In genomic region chr4:148220656-148221055, GRCm38 (mm10) we compare ENCODE assay signal across 25 mouse cellular contexts.
DNase-seq lines count a peak whose midpoint lies in the region; ATAC-seq lines count a peak whose summit lies in the region.
"Had no signal": no experiment of that assay in that cellular context is flagged by ENCODE, and none has a peak within 500 bp of the region (broad histone marks: within the 10 kb centered on the region; RNA-seq: fewer than 3 reads in every experiment).

No protein-coding gene starts in this region.

- no peak for DNase-seq in hindbrain, embryonic 11.5 days (ENCODE audit: low spot score)
- no peak for DNase-seq in hindbrain, embryonic 10.5 days (ENCODE audit: low spot score)
- no peak for DNase-seq in midbrain, embryonic 11.5 days (ENCODE audit: low spot score, missing footprints)
- no peak for DNase-seq in hindbrain, embryonic 14.5 days (ENCODE audit: low spot score)
- DNase-seq in adipocyte (ENCODE audit: low spot score), result no peak
- no peak for DNase-seq in urinary bladder, postnatal 10 days (ENCODE audit: low spot score)
- DNase-seq: adrenal gland, postnatal 10 days; B cell, adult 2 months; cerebellum, adult 2 months; gastrocnemius, postnatal 36 days; heart, adult 2 months; kidney, adult 18-20 months; kidney, postnatal 36 days; layer of hippocampus, adult 9-11 months; liver, embryonic 13.5 days; lung, adult 2 months; right cerebral cortex, postnatal 25 days; thymus, postnatal 14 days had no signal

- peaks cover 2% of the 10 kb centered on the region; the same call in 1 of the 2 replicates for H3K27me3 ChIP-seq in hindbrain, embryonic 11.5 days (ENCODE audit: control insufficient read depth, insufficient read depth, low read length)
- H3K27me3 ChIP-seq in hindbrain, embryonic 10.5 days (ENCODE audit: insufficient read depth, poor library complexity, severe bottlenecking), result peaks cover 46% of the 10 kb centered on the region
- H3K27me3 ChIP-seq in midbrain, embryonic 13.5 days, result peaks cover 25% of the 10 kb centered on the region
- no peaks in the 10 kb centered on the region for H3K27me3 ChIP-seq in midbrain, embryonic 11.5 days (ENCODE audit: control insufficient read depth, insufficient read depth, low read length)
- peaks cover 3% of the 10 kb centered on the region; the same call in 1 of the 2 replicates for H3K27me3 ChIP-seq in hindbrain, embryonic 14.5 days (ENCODE audit: control insufficient read depth, insufficient read depth, low read length)

- H3K4me2 ChIP-seq in hindbrain, embryonic 11.5 days (replicated peaks; ENCODE audit: low read depth, low read length), result no peak overlapping the region
- H3K4me2 ChIP-seq in midbrain, embryonic 13.5 days (replicated peaks), result no peak overlapping the region
- H3K4me2 ChIP-seq in midbrain, embryonic 11.5 days, result no peak overlapping the region
- H3K4me2 ChIP-seq in hindbrain, embryonic 14.5 days (replicated peaks), result no peak overlapping the region
- H3K4me2 ChIP-seq: embryonic facial prominence, embryonic 12.5 days; forebrain, embryonic 13.5 days; liver, embryonic 13.5 days had no signal

- peak; percentile 48; the same call in 1 of the 2 replicates for ATAC-seq in hindbrain, embryonic 11.5 days (ENCODE audit: low FRiP score)
- 0 out of 2 replicates have a peak, but pooled peaks have one; percentile 19 for ATAC-seq in midbrain, embryonic 13.5 days
- ATAC-seq in midbrain, embryonic 11.5 days (ENCODE audit: low FRiP score), result no peak
- no peak for ATAC-seq in hindbrain, embryonic 14.5 days (ENCODE audit: low FRiP score)
- ATAC-seq: activated CD4-positive, CD25-positive, alpha-beta regulatory T cell, adult 4 months; forebrain, embryonic 13.5 days; inflammation-experienced regulatory T-cells, adult 6 months had no signal

- H3K4me3 ChIP-seq in hindbrain, embryonic 11.5 days (ENCODE audit: low read depth, low read length), result no peak overlapping the region
- no peak overlapping the region for H3K4me3 ChIP-seq in hindbrain, embryonic 10.5 days
- H3K4me3 ChIP-seq in midbrain, embryonic 13.5 days (replicated peaks), result no peak overlapping the region
- no peak overlapping the region for H3K4me3 ChIP-seq in midbrain, embryonic 11.5 days (ENCODE audit: low read depth, low read length)
- no peak overlapping the region for H3K4me3 ChIP-seq in hindbrain, embryonic 14.5 days (replicated peaks; ENCODE audit: low read length)
- H3K4me3 ChIP-seq: embryonic facial prominence, embryonic 12.5 days; forebrain, embryonic 13.5 days; heart, adult 2 months; left cerebral cortex, adult 2 months; liver, embryonic 13.5 days had no signal

- H3K36me3 ChIP-seq in hindbrain, embryonic 11.5 days (ENCODE audit: control insufficient read depth, insufficient read depth, low read length), result no peaks in the 10 kb centered on the region
- no peaks in the 10 kb centered on the region for H3K36me3 ChIP-seq in hindbrain, embryonic 10.5 days
- no peaks in the 10 kb centered on the region for H3K36me3 ChIP-seq in midbrain, embryonic 13.5 days
- H3K36me3 ChIP-seq in midbrain, embryonic 11.5 days (ENCODE audit: control insufficient read depth, insufficient read depth, low read length), result no peaks in the 10 kb centered on the region; the same call in 1 of the 2 replicates
- H3K36me3 ChIP-seq in hindbrain, embryonic 14.5 days (replicated peaks; ENCODE audit: control insufficient read depth, insufficient read depth), result no peaks in the 10 kb centered on the region
- H3K36me3 ChIP-seq: embryonic facial prominence, embryonic 12.5 days; G1E; liver, embryonic 13.5 days had no signal

- no peak overlapping the region for H3K9ac ChIP-seq in hindbrain, embryonic 11.5 days (ENCODE audit: low read depth, low read length)
- H3K9ac ChIP-seq in midbrain, embryonic 13.5 days (replicated peaks), result no peak overlapping the region
- no peak overlapping the region for H3K9ac ChIP-seq in midbrain, embryonic 11.5 days (ENCODE audit: low read length)
- no peak overlapping the region for H3K9ac ChIP-seq in hindbrain, embryonic 14.5 days
- H3K9ac ChIP-seq: embryonic facial prominence, embryonic 12.5 days; forebrain, embryonic 13.5 days; liver, embryonic 13.5 days had no signal

- H3K9me3 ChIP-seq in hindbrain, embryonic 11.5 days (ENCODE audit: control insufficient read depth, low read length), result no peaks in the 10 kb centered on the region
- no peaks in the 10 kb centered on the region for H3K9me3 ChIP-seq in hindbrain, embryonic 10.5 days
- H3K9me3 ChIP-seq in midbrain, embryonic 13.5 days, result no peaks in the 10 kb centered on the region
- no peaks in the 10 kb centered on the region for H3K9me3 ChIP-seq in midbrain, embryonic 11.5 days (ENCODE audit: control insufficient read depth, low read length)
- H3K9me3 ChIP-seq in hindbrain, embryonic 14.5 days (ENCODE audit: control insufficient read depth, low read length), result no peaks in the 10 kb centered on the region
- H3K9me3 ChIP-seq: embryonic facial prominence, embryonic 12.5 days; forebrain, embryonic 13.5 days; G1E; liver, embryonic 13.5 days had no signal

- H3K27ac ChIP-seq in hindbrain, embryonic 11.5 days (ENCODE audit: low read depth, low read length), result no peak overlapping the region
- no peak overlapping the region for H3K27ac ChIP-seq in hindbrain, embryonic 10.5 days
- 0 out of 2 replicates have a peak overlapping the region, but pooled peaks have one; percentile 26 for H3K27ac ChIP-seq in midbrain, embryonic 13.5 days
- no peak overlapping the region for H3K27ac ChIP-seq in midbrain, embryonic 11.5 days (ENCODE audit: low read depth, low read length)
- 0 out of 2 replicates have a peak overlapping the region, but pooled peaks have one; percentile 12 for H3K27ac ChIP-seq in hindbrain, embryonic 14.5 days
- H3K27ac ChIP-seq: embryonic facial prominence, embryonic 12.5 days; forebrain, embryonic 13.5 days; heart, adult 2 months; left cerebral cortex, adult 2 months; liver, embryonic 13.5 days had no signal

- WGBS in hindbrain, embryonic 11.5 days, result 5% methylated on average over 10 of the region's 10 CpGs
- WGBS in hindbrain, embryonic 10.5 days, result 6% methylated on average over 10 of the region's 10 CpGs
- 9% methylated on average over 10 of the region's 10 CpGs for WGBS in midbrain, embryonic 13.5 days
- WGBS in midbrain, embryonic 11.5 days, result 14% methylated on average over 10 of the region's 10 CpGs
- 6% methylated on average over 10 of the region's 10 CpGs for WGBS in hindbrain, embryonic 14.5 days

- no peaks in the 10 kb centered on the region; the same call in 1 of the 2 replicates for H3K4me1 ChIP-seq in hindbrain, embryonic 11.5 days (replicated peaks; ENCODE audit: control insufficient read depth, insufficient read depth, low read length)
- peaks cover 22% of the 10 kb centered on the region for H3K4me1 ChIP-seq in hindbrain, embryonic 10.5 days (replicated peaks)
- peaks cover 18% of the 10 kb centered on the region for H3K4me1 ChIP-seq in midbrain, embryonic 13.5 days (replicated peaks)
- H3K4me1 ChIP-seq in midbrain, embryonic 11.5 days (ENCODE audit: control insufficient read depth, insufficient read depth, low read length), result 0 out of 2 replicates have a peak, but pooled peaks cover 4% of the 10 kb centered on the region
- H3K4me1 ChIP-seq in hindbrain, embryonic 14.5 days (replicated peaks; ENCODE audit: control insufficient read depth, insufficient read depth, low read length), result peaks cover 13% of the 10 kb centered on the region; the same call in 1 of the 2 replicates
- H3K4me1 ChIP-seq: embryonic facial prominence, embryonic 12.5 days; liver, embryonic 13.5 days had no signal

Comparison
In these comparisons a context has a peak if more than half of its experiments do, and no peak if none do; other contexts are left out.
1. ATAC-seq: peak in hindbrain, embryonic 11.5 days (single experiment) and midbrain, embryonic 13.5 days (single experiment); none in midbrain, embryonic 11.5 days (single experiment) and hindbrain, embryonic 14.5 days (single experiment).
2. H3K27ac ChIP-seq: peak in midbrain, embryonic 13.5 days (single experiment) and hindbrain, embryonic 14.5 days (single experiment); none in hindbrain, embryonic 11.5 days (single experiment), hindbrain, embryonic 10.5 days (single experiment) and midbrain, embryonic 11.5 days (single experiment).